Mouse (Mus musculus) ES-CJ7 (cell line): ENCODE data around the gene Mov10.

Experiments
- DNase-seq: peaks from one replicate; pipeline ENCODE4 v3.0.0; 2011; ENCODE audit warnings: low read depth, low spot score

Mov10 gene

DNA sequence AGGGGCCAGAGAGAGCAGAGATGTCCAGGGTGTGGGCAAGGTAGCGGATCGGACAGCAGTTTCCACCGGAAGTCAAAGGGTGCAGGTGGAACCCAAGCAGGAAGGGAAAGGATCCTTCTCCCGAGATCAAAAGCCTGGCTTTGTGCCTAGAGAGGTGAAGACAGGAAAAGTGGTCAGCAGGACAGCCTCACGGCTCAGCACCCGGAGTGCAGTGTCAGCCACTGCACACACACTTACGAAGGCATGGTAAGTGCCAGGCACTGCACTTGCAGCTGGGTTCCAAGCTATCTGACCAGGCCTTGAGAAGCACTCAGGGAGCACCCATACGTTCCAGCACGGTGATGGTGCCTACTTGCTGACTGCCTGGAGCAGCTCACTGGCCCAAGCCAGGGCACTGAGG lies 12.8 kb downstream of the Mov10 start:
- DNase-seq: no peak

- DNase-seq: no peak
Observed at GRCm38 (mm10) chr3:104804312-104804711, 14.1 kb downstream of the Mov10 start.

GRCm38 (mm10) chr3:104801481-104801880 lies 16.9 kb downstream of the Mov10 start:
- DNase-seq: no peak

- no peak for DNase-seq
Observed at GRCm38 (mm10) chr3:104800681-104801080, 17.7 kb downstream of the Mov10 start.

DNA sequence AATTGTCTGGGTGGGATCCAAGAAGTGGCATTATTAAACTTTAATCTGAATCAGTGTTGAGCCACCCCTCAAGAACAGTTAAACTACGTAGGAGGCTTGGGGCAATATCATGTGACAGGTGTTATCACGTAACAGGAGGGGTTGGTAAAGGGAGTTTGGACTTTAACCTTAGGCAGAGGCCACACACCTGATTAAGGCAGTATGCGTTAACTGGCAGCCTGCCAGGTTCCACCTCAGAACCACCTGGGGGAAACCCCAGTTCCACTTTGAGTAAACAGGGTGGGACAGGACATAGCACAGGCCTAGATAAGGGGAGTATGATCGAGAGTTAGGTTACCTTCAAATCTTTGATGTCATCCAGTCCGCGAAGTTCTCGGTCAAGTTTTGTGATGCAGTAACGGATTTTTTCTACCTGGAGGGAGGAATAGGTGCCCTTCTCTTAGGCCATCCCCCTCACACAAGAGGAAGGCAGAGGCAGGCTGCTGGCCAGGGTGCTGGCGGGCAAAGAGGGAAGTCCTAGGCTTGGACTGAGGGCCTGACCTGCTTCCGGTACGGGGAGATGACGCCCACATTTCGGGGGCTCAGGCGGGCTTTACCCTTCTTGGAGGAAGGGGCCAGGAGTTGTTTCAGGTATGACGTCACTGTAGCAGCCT lies 21.8 kb downstream of the Mov10 start:
- peak; percentile 55 for DNase-seq

- DNase-seq: peak; percentile 55
Observed at GRCm38 (mm10) chr3:104795661-104796340, 22.6 kb downstream of the Mov10 start.

GRCm38 (mm10) chr3:104794953-104795470 lies 23.4 kb downstream of the Mov10 start:
- DNase-seq: no peak

GRCm38 (mm10) chr3:104793871-104794828 lies 24.2 kb downstream of the Mov10 start:
- peak; percentile 98 for DNase-seq

- DNase-seq: no peak
Observed at GRCm38 (mm10) chr3:104792360-104793270, 25.7 kb downstream of the Mov10 start.

DNA sequence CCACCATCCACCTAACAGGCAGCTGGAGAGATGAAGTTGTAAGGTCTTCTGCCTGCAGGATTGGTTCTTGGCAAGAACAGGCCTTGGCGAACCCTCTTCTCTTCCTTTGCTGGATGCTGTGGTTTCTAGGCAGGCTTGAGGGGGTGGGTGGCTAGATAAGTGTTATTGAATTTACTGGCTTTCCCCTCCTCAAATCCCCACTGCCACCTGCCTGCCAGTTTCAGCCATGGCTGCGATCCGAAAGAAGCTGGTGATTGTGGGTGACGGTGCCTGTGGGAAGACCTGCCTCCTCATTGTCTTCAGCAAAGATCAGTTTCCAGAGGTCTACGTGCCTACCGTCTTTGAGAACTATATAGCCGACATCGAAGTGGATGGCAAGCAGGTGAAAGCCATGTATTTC lies 26.7 kb downstream of the Mov10 start:
- no peak for DNase-seq

GRCm38 (mm10) chr3:104791017-104791416 lies 27.3 kb downstream of the Mov10 start:
- no peak for DNase-seq

DNA sequence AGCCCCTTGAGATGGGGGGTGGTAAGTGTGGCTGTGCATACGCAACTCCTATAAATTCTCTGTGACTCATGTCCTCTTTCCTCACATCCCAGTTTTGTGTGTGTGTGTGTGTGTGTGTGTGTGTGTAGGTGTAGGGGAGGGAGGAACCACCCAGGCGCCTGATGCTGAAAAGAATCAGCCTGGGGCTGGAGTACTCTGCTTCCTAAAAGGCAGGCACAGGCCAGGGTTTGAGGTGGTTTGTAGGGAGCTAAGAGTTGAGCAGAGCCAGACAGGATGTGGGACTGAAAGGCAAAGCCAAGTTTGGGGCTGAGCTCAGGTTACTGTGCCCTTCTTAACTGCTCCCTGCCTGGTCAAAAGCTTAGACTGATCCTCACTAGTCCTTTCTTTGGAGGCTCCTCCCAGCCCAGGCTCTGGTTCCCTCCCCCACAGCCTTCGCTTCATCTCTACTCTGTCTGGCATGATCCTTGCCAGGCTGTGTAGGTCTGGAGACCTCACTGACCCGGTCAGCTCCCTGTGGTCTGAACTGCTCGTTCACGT lies 27.9 kb downstream of the Mov10 start:
- DNase-seq: peak; percentile 58

DNA sequence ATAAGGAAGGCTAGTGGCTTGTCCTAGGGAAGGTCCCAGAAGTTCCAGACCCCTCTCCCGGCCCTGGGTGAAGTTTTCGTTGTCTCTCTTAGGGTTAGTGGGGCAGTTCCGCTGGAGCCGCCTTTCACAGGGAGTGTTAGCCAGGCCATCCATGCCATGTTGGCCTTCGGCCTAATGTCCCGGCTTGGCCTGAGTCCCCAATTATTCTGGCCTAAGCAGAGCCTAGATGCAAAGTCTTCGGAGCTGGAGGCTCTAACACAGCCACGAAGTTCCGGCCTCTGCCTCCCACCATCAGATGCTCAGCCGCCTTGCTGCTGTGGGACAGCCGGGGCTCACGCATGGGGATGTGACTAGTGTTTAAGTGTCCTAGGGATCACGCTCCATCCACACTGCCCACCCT lies 28.5 kb downstream of the Mov10 start:
- DNase-seq: no peak

GRCm38 (mm10) chr3:104789312-104789605 lies 29.1 kb downstream of the Mov10 start:
- DNase-seq: peak; percentile 33

DNA sequence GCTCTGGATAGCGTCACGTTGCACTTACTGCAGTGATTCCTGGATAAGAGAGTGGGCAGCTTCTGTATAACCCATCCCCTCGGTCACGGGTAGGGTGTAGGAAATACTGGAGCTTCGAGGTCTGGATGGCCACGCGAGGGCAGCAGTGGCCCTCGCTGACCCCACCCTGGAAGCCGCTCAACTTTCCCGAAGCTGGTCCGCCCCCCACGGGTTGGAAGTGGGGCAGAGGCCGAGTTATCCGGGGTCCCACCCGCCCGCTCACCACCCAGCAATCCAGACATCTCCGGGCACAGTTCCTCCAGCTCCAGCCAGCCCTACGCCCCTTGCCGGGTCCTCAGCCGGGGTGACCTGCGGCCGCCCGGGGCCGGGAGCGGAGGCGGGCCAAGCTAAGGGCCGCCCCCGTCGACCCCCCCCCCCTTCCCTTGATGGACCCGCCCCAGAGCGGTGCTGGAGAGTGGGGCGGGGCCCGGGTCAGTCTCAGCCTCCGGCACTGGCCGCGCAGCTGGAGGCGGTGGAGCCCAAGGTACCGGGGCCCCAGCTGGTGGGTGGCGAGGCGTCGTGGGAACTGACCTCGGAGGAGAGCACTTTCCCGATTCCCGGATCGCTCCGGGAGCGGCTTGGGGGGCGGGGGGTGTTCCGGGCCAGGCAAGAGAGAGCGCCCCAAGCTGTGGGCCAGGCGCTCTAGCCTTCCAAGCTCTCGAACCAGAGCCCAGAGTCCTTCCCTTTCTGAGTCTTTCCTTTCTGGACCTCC lies 29.6 kb downstream of the Mov10 start:
- DNase-seq: peak; percentile 48

DNA sequence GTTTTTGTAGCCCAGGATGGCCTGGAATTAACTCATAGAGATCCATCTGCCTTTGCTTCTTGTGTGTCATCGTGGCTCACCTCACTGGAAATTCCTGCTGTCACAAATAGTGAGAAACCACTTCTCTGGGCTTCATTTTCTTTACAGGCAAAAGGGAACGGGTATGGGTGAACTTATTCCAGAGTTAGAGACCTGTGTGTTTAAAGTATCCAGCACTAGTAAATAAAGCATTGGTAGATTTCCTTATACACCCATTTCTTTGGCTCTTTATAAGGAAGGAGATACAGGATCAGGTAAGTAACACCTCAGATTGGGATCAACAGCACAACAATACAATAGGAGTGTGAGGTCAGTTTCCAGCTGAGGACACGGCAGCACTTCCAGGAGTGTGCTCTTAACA lies 30.3 kb downstream of the Mov10 start, which contains the start of gene Rhoc:
Rhoc (plus strand) TSS at position 301 of the 400 bp plus-strand sequence.
- DNase-seq: no peak

DNA sequence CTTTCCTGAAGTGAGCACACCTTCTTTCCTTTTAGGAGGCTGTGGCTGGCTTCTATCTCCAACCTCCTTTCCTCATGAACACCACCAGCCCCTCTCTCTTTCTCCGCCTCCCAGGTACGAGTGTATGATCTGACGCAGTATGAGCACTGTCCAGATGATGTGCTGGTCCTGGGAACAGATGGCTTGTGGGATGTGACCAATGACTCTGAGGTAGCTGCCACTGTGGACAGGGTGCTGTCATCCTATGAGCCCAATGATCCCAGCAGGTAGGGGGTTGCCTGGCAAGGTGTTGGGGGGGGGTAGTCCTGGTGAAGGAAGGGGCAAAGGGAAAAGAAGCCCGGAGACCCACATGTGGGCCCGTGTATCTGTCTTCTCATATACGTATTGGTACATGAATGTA lies 33.1 kb downstream of the Mov10 start:
- no peak for DNase-seq

DNA sequence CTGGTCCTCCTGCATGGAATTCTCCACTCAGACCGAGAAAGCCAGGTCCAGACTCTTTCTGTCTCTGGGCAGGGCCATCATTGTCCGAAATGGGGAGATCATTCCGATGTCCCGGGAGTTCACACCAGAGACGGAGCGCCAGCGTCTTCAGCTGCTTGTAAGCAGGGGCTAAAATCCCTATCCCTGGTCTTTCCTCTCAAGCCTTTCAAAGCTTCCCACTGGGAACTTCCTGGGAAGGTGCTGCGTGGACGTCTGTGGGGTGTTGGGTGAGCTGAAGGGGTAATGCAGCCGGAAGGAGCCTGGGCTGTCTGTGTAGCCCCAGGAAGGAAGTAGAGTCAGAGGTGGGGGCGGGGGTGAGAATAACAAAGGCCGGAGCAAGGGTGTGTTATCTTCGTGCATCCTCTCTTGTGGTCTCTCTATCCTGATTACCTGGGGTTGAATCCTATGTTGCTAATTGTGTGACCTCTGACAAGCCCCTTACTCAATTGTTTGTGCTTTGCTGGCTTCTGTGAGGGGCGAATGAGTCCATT lies 34.3 kb downstream of the Mov10 start:
- DNase-seq: peak; percentile 42

- DNase-seq: peak; percentile 76
Observed at GRCm38 (mm10) chr3:104782061-104782681, 36.2 kb downstream of the Mov10 start.
